9 mouse cellular contexts compared by ENCODE assay signal in genomic region chr11:77872685-77873084, GRCm38 (mm10). TPM values are rescaled to one million over a fixed set of nuclear protein-coding genes. Genes with fewer than 3 reads are reported as not detected.
DNase-seq lines count a peak whose midpoint lies in the region; ATAC-seq lines count a peak whose summit lies in the region.
"Had no signal": no experiment of that assay in that cellular context is flagged by ENCODE, and none has a peak within 500 bp of the region (broad histone marks: within the 10 kb centered on the region; RNA-seq: fewer than 3 reads in every experiment).

No protein-coding gene starts in this region.

- intact Hi-C loops in heart, postnatal 25 days (cut with DNase I) = no loop called here

- peak overlapping the region; percentile 46 for H3K9ac ChIP-seq in heart, embryonic 14.5 days (ENCODE audit: low read length)
- H3K9ac ChIP-seq in midbrain, embryonic 14.5 days (replicated peaks; ENCODE audit: low read length) = 0 out of 2 replicates have a peak overlapping the region, but pooled peaks have one; percentile 10

- H3K4me2 ChIP-seq in heart, embryonic 14.5 days (ENCODE audit: low read length) = peak overlapping the region; percentile 56
- peak overlapping the region; percentile 30 for H3K4me2 ChIP-seq in midbrain, embryonic 14.5 days (ENCODE audit: low read length)

- no peak for ATAC-seq in heart, embryonic 14.5 days (ENCODE audit: insufficient number of reproducible peaks, insufficient read depth, low FRiP score, low read depth)
- no peak for ATAC-seq in midbrain, embryonic 14.5 days (ENCODE audit: low FRiP score, low TSS enrichment)

- no peak overlapping the region for H3K27ac ChIP-seq in heart, embryonic 14.5 days (replicated peaks in 1 of 2; ENCODE audit: control insufficient read depth in 1 of 2, insufficient read depth in 1 of 2, low read depth in 2 of 2, low read length in 2 of 2)
- H3K27ac ChIP-seq in hindbrain, embryonic 10.5 days = peak overlapping the region; percentile 81
- peak overlapping the region; percentile 54 for H3K27ac ChIP-seq in midbrain, embryonic 14.5 days (replicated peaks; ENCODE audit: low read depth, low read length)

- WGBS in heart, embryonic 14.5 days = 2% methylated on average over 7 of the region's 7 CpGs
- 7% methylated on average over 7 of the region's 7 CpGs for WGBS in hindbrain, embryonic 10.5 days
- WGBS in midbrain, embryonic 14.5 days = 6% methylated on average over 7 of the region's 7 CpGs

- 0 out of 4 replicates have a peak overlapping the region, but pooled peaks of 1 of the 2 experiments have one; percentile 8 for H3K4me3 ChIP-seq in heart, embryonic 14.5 days (ENCODE audit: control insufficient read depth in 1 of 2, insufficient read depth in 1 of 2, low read depth in 1 of 2, low read length in 2 of 2)
- peak overlapping the region; percentile 36 for H3K4me3 ChIP-seq in hindbrain, embryonic 10.5 days
- no peak overlapping the region for H3K4me3 ChIP-seq in midbrain, embryonic 14.5 days (replicated peaks; ENCODE audit: low read depth, low read length)

- no peaks in the 10 kb centered on the region for H3K27me3 ChIP-seq in heart, embryonic 14.5 days (ENCODE audit: control insufficient read depth, insufficient read depth, low read length)
- peaks cover 71% of the 10 kb centered on the region for H3K27me3 ChIP-seq in hindbrain, embryonic 10.5 days (ENCODE audit: insufficient read depth, poor library complexity, severe bottlenecking)
- no peaks in the 10 kb centered on the region for H3K27me3 ChIP-seq in midbrain, embryonic 14.5 days (ENCODE audit: control insufficient read depth, insufficient read depth, low read length)

- DNase-seq in heart, postnatal 25 days (ENCODE audit: low spot score) = no peak
- DNase-seq in ZHBTc4 (ENCODE audit: low read depth, low spot score) (peak; percentile 33), adipocyte (ENCODE audit: low spot score) (no peak)
- no peak for DNase-seq in hindbrain, embryonic 10.5 days (ENCODE audit: low spot score)
- DNase-seq in midbrain, embryonic 14.5 days = no peak
- no peak for DNase-seq in layer of hippocampus, postnatal 14 days (ENCODE audit: low spot score in 2 of 2)
- no peak for DNase-seq in B cell, adult 2 months
- DNase-seq: gastrocnemius, postnatal 10 days had no signal

- peaks cover 31 to 51% of the 10 kb centered on the region in 2 experiments for H3K4me1 ChIP-seq in heart, embryonic 14.5 days (ENCODE audit: control insufficient read depth in 2 of 2, insufficient read depth in 2 of 2, low read length in 2 of 2)
- peaks cover 68% of the 10 kb centered on the region for H3K4me1 ChIP-seq in hindbrain, embryonic 10.5 days (replicated peaks)
- peaks cover 70% of the 10 kb centered on the region for H3K4me1 ChIP-seq in midbrain, embryonic 14.5 days (ENCODE audit: control insufficient read depth, insufficient read depth, low read length)

- no peaks in the 10 kb centered on the region for H3K9me3 ChIP-seq in heart, embryonic 14.5 days (ENCODE audit: control insufficient read depth, low read length)
- no peaks in the 10 kb centered on the region for H3K9me3 ChIP-seq in hindbrain, embryonic 10.5 days
- H3K9me3 ChIP-seq in midbrain, embryonic 14.5 days (ENCODE audit: control insufficient read depth, low read length) = no peaks in the 10 kb centered on the region

- peaks cover 5% of the 10 kb centered on the region; the same call in 1 of the 2 replicates for H3K36me3 ChIP-seq in heart, embryonic 14.5 days (ENCODE audit: control insufficient read depth, insufficient read depth, low read length)
- H3K36me3 ChIP-seq in hindbrain, embryonic 10.5 days = no peaks in the 10 kb centered on the region
- no peaks in the 10 kb centered on the region for H3K36me3 ChIP-seq in midbrain, embryonic 14.5 days (ENCODE audit: control insufficient read depth, insufficient read depth, low read length)

RNA-seq across cellular contexts. Expression of gene Pipox, which starts 21.2 kb away (rescaled TPM):
- polyA plus RNA-seq in heart, embryonic 14.5 days (2014; fragmentation: Nextera tagmentation; extraction: Ambion mirVana) = 3.8 and 3.9 TPM in 2 replicates
- total RNA-seq in heart, postnatal 25 days (2021) = 1 to 10 TPM in 1 of 2 experiments, under 1 TPM in 1; 0.52 to 1.3 TPM
- 7.3 and 13.1 TPM in 2 replicates for polyA plus RNA-seq in hindbrain, embryonic 10.5 days (2016; fragmentation: Nextera tagmentation; extraction: Ambion mirVana)
- 4.0 and 4.2 TPM in 2 replicates for polyA plus RNA-seq in midbrain, embryonic 14.5 days (2014; fragmentation: Nextera tagmentation; extraction: Ambion mirVana)
- 1 to 10 TPM in 1 of 2 experiments, under 1 TPM in 1; 0.88 to 1.4 TPM for total RNA-seq in layer of hippocampus, postnatal 14 days (2021)

RNA-seq across cellular contexts. Expression of gene Sez6, which starts 57.9 kb away (rescaled TPM):
- polyA plus RNA-seq in heart, embryonic 14.5 days (2014; fragmentation: Nextera tagmentation; extraction: Ambion mirVana) = 0.15 TPM in 1 of 2 replicates, not detected in the other
- total RNA-seq in heart, postnatal 25 days (2021) = under 1 TPM; 0.21 to 0.22 TPM
- 8.8 and 19.3 TPM in 2 replicates for polyA plus RNA-seq in hindbrain, embryonic 10.5 days (2016; fragmentation: Nextera tagmentation; extraction: Ambion mirVana)
- 121 and 124 TPM in 2 replicates for polyA plus RNA-seq in midbrain, embryonic 14.5 days (2014; fragmentation: Nextera tagmentation; extraction: Ambion mirVana)
- 100 to 1,000 TPM; 162 to 163 TPM for total RNA-seq in layer of hippocampus, postnatal 14 days (2021)

Comparison
In these comparisons a context has a peak if more than half of its experiments do, and no peak if none do; other contexts are left out.
1. H3K27ac ChIP-seq: peak in hindbrain, embryonic 10.5 days (single experiment) and midbrain, embryonic 14.5 days (single experiment); none in heart, embryonic 14.5 days (0 of 2).